In genomic region chr4:78605763-78606460, GRCm38 (mm10) we compare ENCODE assay signal across 8 mouse cellular contexts.
DNase-seq lines count a peak whose midpoint lies in the region; ATAC-seq lines count a peak whose summit lies in the region.

No protein-coding gene starts in this region.

- H3K27me3 ChIP-seq in heart, embryonic 15.5 days, result no peaks in the 10 kb centered on the region
- no peaks in the 10 kb centered on the region for H3K27me3 ChIP-seq in embryonic facial prominence, embryonic 13.5 days
- H3K27me3 ChIP-seq in hindbrain, embryonic 16.5 days (replicated peaks; ENCODE audit: control insufficient read depth, insufficient read depth, low read length), result no peaks in the 10 kb centered on the region
- no peaks in the 10 kb centered on the region for H3K27me3 ChIP-seq in midbrain, embryonic 14.5 days (ENCODE audit: control insufficient read depth, insufficient read depth, low read length)

- ATAC-seq in heart, embryonic 15.5 days (replicated peaks; ENCODE audit: insufficient number of reproducible peaks, insufficient read depth, low FRiP score, low read depth), result no peak
- no peak for ATAC-seq in embryonic facial prominence, embryonic 13.5 days (ENCODE audit: insufficient number of reproducible peaks, insufficient read depth, low FRiP score, low TSS enrichment, low read depth)
- peak; percentile 56 for ATAC-seq in hindbrain, embryonic 16.5 days
- peak; percentile 57; the same call in 1 of the 2 replicates for ATAC-seq in midbrain, embryonic 14.5 days (ENCODE audit: low FRiP score, low TSS enrichment)

- peak overlapping the region; percentile 72 for H3K4me2 ChIP-seq in heart, embryonic 15.5 days
- H3K4me2 ChIP-seq in embryonic facial prominence, embryonic 13.5 days, result peak overlapping the region; percentile 65
- H3K4me2 ChIP-seq in hindbrain, embryonic 16.5 days (ENCODE audit: low read length), result peak overlapping the region; percentile 56
- peak overlapping the region; percentile 55 for H3K4me2 ChIP-seq in midbrain, embryonic 14.5 days (ENCODE audit: low read length)

- no peaks in the 10 kb centered on the region for H3K36me3 ChIP-seq in heart, embryonic 15.5 days
- no peaks in the 10 kb centered on the region for H3K36me3 ChIP-seq in embryonic facial prominence, embryonic 13.5 days
- H3K36me3 ChIP-seq in hindbrain, embryonic 16.5 days (ENCODE audit: control insufficient read depth, insufficient read depth, low read length), result no peaks in the 10 kb centered on the region
- no peaks in the 10 kb centered on the region for H3K36me3 ChIP-seq in midbrain, embryonic 14.5 days (ENCODE audit: control insufficient read depth, insufficient read depth, low read length)

- no peak for DNase-seq in heart, adult 9 months (ENCODE audit: low spot score in 2 of 2)
- DNase-seq in midbrain, embryonic 14.5 days, result no peak
- no peak for DNase-seq in right cerebral cortex, postnatal 25 days
- no peak for DNase-seq in layer of hippocampus, adult 9-10 months (ENCODE audit: low spot score)
- no peak for DNase-seq in layer of hippocampus, adult 18-20 months (ENCODE audit: low spot score in 2 of 2)

- no peaks in the 10 kb centered on the region for H3K9me3 ChIP-seq in heart, embryonic 15.5 days (replicated peaks)
- no peaks in the 10 kb centered on the region for H3K9me3 ChIP-seq in embryonic facial prominence, embryonic 13.5 days
- no peaks in the 10 kb centered on the region for H3K9me3 ChIP-seq in hindbrain, embryonic 16.5 days (ENCODE audit: control insufficient read depth, low read length)
- no peaks in the 10 kb centered on the region for H3K9me3 ChIP-seq in midbrain, embryonic 14.5 days (ENCODE audit: control insufficient read depth, low read length)

- 0 out of 2 replicates have a peak, but pooled peaks cover 2% of the 10 kb centered on the region for H3K4me1 ChIP-seq in heart, embryonic 15.5 days (replicated peaks)
- peaks cover 5% of the 10 kb centered on the region; the same call in 1 of the 2 replicates for H3K4me1 ChIP-seq in embryonic facial prominence, embryonic 13.5 days
- no peaks in the 10 kb centered on the region; the same call in 1 of the 2 replicates for H3K4me1 ChIP-seq in hindbrain, embryonic 16.5 days (ENCODE audit: control insufficient read depth, insufficient read depth, low read depth, low read length)
- no peaks in the 10 kb centered on the region for H3K4me1 ChIP-seq in midbrain, embryonic 14.5 days (ENCODE audit: control insufficient read depth, insufficient read depth, low read length)

- peak overlapping the region; percentile 48 for H3K4me3 ChIP-seq in heart, embryonic 15.5 days
- peak overlapping the region; percentile 43 for H3K4me3 ChIP-seq in embryonic facial prominence, embryonic 13.5 days
- H3K4me3 ChIP-seq in hindbrain, embryonic 16.5 days (ENCODE audit: low read length), result peak overlapping the region; percentile 34
- peak overlapping the region; percentile 36 for H3K4me3 ChIP-seq in midbrain, embryonic 14.5 days (replicated peaks; ENCODE audit: low read depth, low read length)

- no peak overlapping the region; the same call in 1 of the 2 replicates for H3K9ac ChIP-seq in heart, embryonic 15.5 days
- 0 out of 2 replicates have a peak overlapping the region, but pooled peaks have one; percentile 27 for H3K9ac ChIP-seq in embryonic facial prominence, embryonic 13.5 days
- H3K9ac ChIP-seq in hindbrain, embryonic 16.5 days (ENCODE audit: low read depth, low read length), result peak overlapping the region; percentile 49
- peak overlapping the region; percentile 34 for H3K9ac ChIP-seq in midbrain, embryonic 14.5 days (replicated peaks; ENCODE audit: low read length)

- WGBS in heart, embryonic 15.5 days, result 75% methylated on average over 4 of the region's 4 CpGs
- WGBS in embryonic facial prominence, embryonic 13.5 days, result 71% methylated on average over 4 of the region's 4 CpGs
- 66% methylated on average over 4 of the region's 4 CpGs for WGBS in hindbrain, embryonic 16.5 days
- WGBS in midbrain, embryonic 14.5 days, result 85% methylated on average over 4 of the region's 4 CpGs

- H3K27ac ChIP-seq in heart, embryonic 15.5 days, result no peak overlapping the region
- no peak overlapping the region for H3K27ac ChIP-seq in embryonic facial prominence, embryonic 13.5 days
- no peak overlapping the region for H3K27ac ChIP-seq in hindbrain, embryonic 16.5 days (ENCODE audit: low read depth, low read length)
- H3K27ac ChIP-seq in midbrain, embryonic 14.5 days (replicated peaks; ENCODE audit: low read depth, low read length), result 0 out of 2 replicates have a peak overlapping the region, but pooled peaks have one; percentile 13

Comparison
In these comparisons a context has a peak if more than half of its experiments do, and no peak if none do; other contexts are left out.
1. ATAC-seq: peak in hindbrain, embryonic 16.5 days (single experiment) and midbrain, embryonic 14.5 days (single experiment); none in heart, embryonic 15.5 days (single experiment) and embryonic facial prominence, embryonic 13.5 days (single experiment).
2. Peak in every context shown above with its lines, with median percentiles within 50 percentile points of each other: H3K4me2 ChIP-seq and H3K4me3 ChIP-seq.